Mouse (Mus musculus) hindbrain, embryonic 14.5 days (tissue): Measurements from ENCODE around the gene Rangap1. TPM values are rescaled to one million over a fixed set of nuclear protein-coding genes. Genes with fewer than 3 reads are reported as not detected.
"Not testable (repeated sequence)": the region's sequence is repeated elsewhere in the genome, so short reads cannot be mapped to it uniquely, and the experiment has no call there.

ENCODE experiments used
- ATAC-seq: fragments of 200-750 bp; cut with Nextera tagmentation; 2 replicates; pipeline ENCODE4 v1.8.0; 2017; ENCODE audit warnings: moderate number of reproducible peaks, mild to moderate bottlenecking, moderate TSS enrichment, moderate library complexity; ENCODE audit not compliant: low FRiP score
- DNase-seq: peaks from one replicate; pipeline ENCODE4 v3.0.0-alpha.2; 2015; ENCODE audit warnings: low spot score
- H3K27ac ChIP-seq: fragments of 300-500 bp; sonication (generic); 2 replicates; pipeline ENCODE4 v1.5.1; 2014; ENCODE audit warnings: mild to moderate bottlenecking, moderate library complexity
- H3K27me3 ChIP-seq: fragments of 300-500 bp; sonication (generic); 2 replicates; pipeline ENCODE4 v1.6.1; 2014; ENCODE audit warnings: mild to moderate bottlenecking, low read length, mixed read lengths; ENCODE audit not compliant: control insufficient read depth, insufficient read depth
- H3K36me3 ChIP-seq: fragments of 300-500 bp; sonication (generic); replicated peaks from 2 replicates; pipeline ENCODE4 v1.6.1; 2014; ENCODE audit not compliant: control insufficient read depth, insufficient read depth
- H3K4me1 ChIP-seq: fragments of 300-500 bp; sonication (generic); replicated peaks from 2 replicates; pipeline ENCODE4 v1.6.1; 2014; ENCODE audit warnings: antibody characterized with exemption, low read length, mixed read lengths; ENCODE audit not compliant: control insufficient read depth, insufficient read depth
- H3K4me2 ChIP-seq: fragments of 300-500 bp; sonication (generic); replicated peaks from 2 replicates; pipeline ENCODE4 v1.6.1; 2014; ENCODE audit warnings: mild to moderate bottlenecking, moderate library complexity
- H3K4me3 ChIP-seq: fragments of 300-500 bp; sonication (generic); replicated peaks from 2 replicates; pipeline ENCODE4 v1.5.1; 2014; ENCODE audit warnings: mild to moderate bottlenecking, low read length
- H3K9ac ChIP-seq: fragments of 300-500 bp; sonication (generic); 2 replicates; pipeline ENCODE4 v1.6.1; 2014
- H3K9me3 ChIP-seq: fragments of 300-500 bp; sonication (generic); 2 replicates; pipeline ENCODE4 v1.6.1; 2016; ENCODE audit warnings: low read length; ENCODE audit not compliant: control insufficient read depth
- WGBS: fragments of 180-500 bp; shearing (Covaris S2); extraction: QIAGEN DNeasy Blood & Tissue Kit; methylation state at CpG from one replicate; pipeline ENCODE4 v1.1.7; 2014; 5-methylcytosine and 5-hydroxymethylcytosine counted together
- polyA plus RNA-seq: library from polyadenylated mRNA; unstranded; fragments of >200 nt; fragmentation: Nextera tagmentation; extraction: Ambion mirVana; gene quantifications from 2 replicates; pipeline ENCODE4 v1.2.1, GENCODE M21; 2014

Gene Rangap1
- polyA plus RNA-seq, 1 experiment from 2014 or later = 117 TPM

- Histone ChIP-seq H3K27me3 (no peaks in the 10 kb centered on the region), H3K4me3 (no peak overlapping the region), H3K4me2 (no peak overlapping the region), H3K9me3 (no peaks in the 10 kb centered on the region), H3K4me1 (peaks cover 8% of the 10 kb centered on the region; the same call in 1 of the 2 replicates), H3K36me3 (no peaks in the 10 kb centered on the region; the same call in 1 of the 2 replicates), H3K9ac (no peak overlapping the region), H3K27ac (no peak overlapping the region)
- no peak for DNase-seq
- WGBS = 97% methylated on average over 9 of the region's 9 CpGs
- no peak for ATAC-seq
These were observed 8.3 kb upstream of the Rangap1 start for GRCm38 (mm10) chr15:81753669-81754068.

GRCm38 (mm10) chr15:81749742-81750141 is 4.4 kb upstream of the Rangap1 start:
- Histone ChIP-seq H3K9ac (no peak overlapping the region), H3K4me2 (no peak overlapping the region), H3K36me3 (no peaks in the 10 kb centered on the region), H3K4me3 (no peak overlapping the region), H3K9me3 (no peaks in the 10 kb centered on the region), H3K27ac (no peak overlapping the region), H3K27me3 (no peaks in the 10 kb centered on the region), H3K4me1 (peaks cover 24% of the 10 kb centered on the region)
- WGBS = 55% methylated on average over 14 of the region's 14 CpGs
- no peak for ATAC-seq
- DNase-seq = no peak

- Histone ChIP-seq H3K4me1 (peaks cover 30% of the 10 kb centered on the region), H3K4me2 (peak overlapping the region; percentile 72), H3K27me3 (no peaks in the 10 kb centered on the region), H3K4me3 (peak overlapping the region; percentile 75), H3K9ac (peak overlapping the region; percentile 94), H3K9me3 (no peaks in the 10 kb centered on the region), H3K36me3 (no peaks in the 10 kb centered on the region), H3K27ac (peak overlapping the region; percentile 87)
- under 1% methylated on average over 32 of the region's 33 CpGs for WGBS
- ATAC-seq (peak; percentile 83), DNase-seq (peak; percentile 73)
These were observed 328 bp upstream of the Rangap1 start for GRCm38 (mm10) chr15:81745601-81746114.

DNA sequence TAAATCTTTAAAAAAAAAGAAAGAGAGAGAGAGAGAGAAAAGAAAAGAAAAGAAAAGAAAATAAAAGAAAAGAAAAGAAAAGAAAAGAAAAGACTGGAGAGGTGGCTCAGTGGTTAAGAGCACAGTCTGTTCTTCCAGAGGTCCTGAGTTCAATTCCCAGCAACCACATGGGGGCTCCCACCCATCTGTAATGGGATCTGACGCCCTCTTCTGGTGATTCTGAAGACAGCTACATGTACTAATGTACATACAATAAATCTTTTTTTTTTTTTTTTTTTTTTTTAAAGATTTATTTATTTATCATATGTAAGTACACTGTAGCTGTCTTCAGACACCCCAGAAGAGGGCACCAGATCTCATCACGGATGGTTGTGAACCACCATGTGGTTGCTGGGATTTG is 3.0 kb downstream of the Rangap1 start:
- H3K9ac ChIP-seq, DNase-seq, ATAC-seq, H3K27me3 ChIP-seq, H3K4me2 ChIP-seq, H3K4me3 ChIP-seq, H3K9me3 ChIP-seq, H3K36me3 ChIP-seq, H3K27ac ChIP-seq: not testable (repeated sequence)
- 6% methylated on average over 1 of the region's 2 CpGs for WGBS
- peaks cover 19% of the 10 kb centered on the region for H3K4me1 ChIP-seq

- Histone ChIP-seq H3K9ac (no peak overlapping the region), H3K4me1 (0 out of 2 replicates have a peak, but pooled peaks cover 5% of the 10 kb centered on the region), H3K9me3 (no peaks in the 10 kb centered on the region), H3K4me2 (no peak overlapping the region), H3K27ac (no peak overlapping the region), H3K27me3 (no peaks in the 10 kb centered on the region), H3K36me3 (no peaks in the 10 kb centered on the region), H3K4me3 (no peak overlapping the region)
- DNase-seq (no peak), ATAC-seq (no peak)
- WGBS = 6% methylated on average over 2 of the region's 2 CpGs
These were observed 5.4 kb downstream of the Rangap1 start for GRCm38 (mm10) chr15:81739924-81740323.

DNA sequence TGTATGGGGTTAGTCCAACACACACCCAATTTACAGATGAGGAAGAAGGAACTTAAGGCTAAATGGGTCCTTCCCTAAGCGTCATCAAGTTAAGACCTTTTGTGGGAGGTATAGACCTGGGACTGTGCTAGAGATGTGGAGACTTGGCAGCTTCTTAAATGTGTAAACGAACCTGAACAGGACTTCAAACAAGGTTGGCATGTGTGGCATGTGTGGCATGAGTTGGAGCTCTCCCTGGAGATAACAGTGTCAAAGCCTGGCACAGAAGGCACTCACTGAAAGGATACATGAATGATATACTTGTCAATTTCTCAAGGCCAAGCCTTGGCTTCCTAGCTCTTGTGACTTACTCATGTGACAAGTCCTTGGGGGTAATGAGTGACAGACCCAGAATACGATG is 6.0 kb downstream of the Rangap1 start:
- Histone ChIP-seq H3K36me3 (no peaks in the 10 kb centered on the region), H3K9ac (no peak overlapping the region), H3K9me3 (no peaks in the 10 kb centered on the region), H3K4me1 (0 out of 2 replicates have a peak, but pooled peaks cover 3% of the 10 kb centered on the region), H3K4me2 (no peak overlapping the region), H3K27me3 (no peaks in the 10 kb centered on the region), H3K4me3 (no peak overlapping the region), H3K27ac (no peak overlapping the region)
- ATAC-seq (no peak), DNase-seq (no peak)
- WGBS = 78% methylated on average over 3 of the region's 3 CpGs

- DNase-seq (no peak), ATAC-seq (no peak)
- H3K27ac ChIP-seq = no peak overlapping the region
- H3K36me3 ChIP-seq = no peaks in the 10 kb centered on the region
- no peak overlapping the region for H3K4me3 ChIP-seq
- no peaks in the 10 kb centered on the region for H3K9me3 ChIP-seq
- H3K4me1 ChIP-seq = no peaks in the 10 kb centered on the region
- no peak overlapping the region for H3K4me2 ChIP-seq
- 65% methylated on average over 3 of the region's 3 CpGs for WGBS
- no peaks in the 10 kb centered on the region for H3K27me3 ChIP-seq
- H3K9ac ChIP-seq = no peak overlapping the region
These were observed 10.3 kb downstream of the Rangap1 start for GRCm38 (mm10) chr15:81735075-81735474.

DNA sequence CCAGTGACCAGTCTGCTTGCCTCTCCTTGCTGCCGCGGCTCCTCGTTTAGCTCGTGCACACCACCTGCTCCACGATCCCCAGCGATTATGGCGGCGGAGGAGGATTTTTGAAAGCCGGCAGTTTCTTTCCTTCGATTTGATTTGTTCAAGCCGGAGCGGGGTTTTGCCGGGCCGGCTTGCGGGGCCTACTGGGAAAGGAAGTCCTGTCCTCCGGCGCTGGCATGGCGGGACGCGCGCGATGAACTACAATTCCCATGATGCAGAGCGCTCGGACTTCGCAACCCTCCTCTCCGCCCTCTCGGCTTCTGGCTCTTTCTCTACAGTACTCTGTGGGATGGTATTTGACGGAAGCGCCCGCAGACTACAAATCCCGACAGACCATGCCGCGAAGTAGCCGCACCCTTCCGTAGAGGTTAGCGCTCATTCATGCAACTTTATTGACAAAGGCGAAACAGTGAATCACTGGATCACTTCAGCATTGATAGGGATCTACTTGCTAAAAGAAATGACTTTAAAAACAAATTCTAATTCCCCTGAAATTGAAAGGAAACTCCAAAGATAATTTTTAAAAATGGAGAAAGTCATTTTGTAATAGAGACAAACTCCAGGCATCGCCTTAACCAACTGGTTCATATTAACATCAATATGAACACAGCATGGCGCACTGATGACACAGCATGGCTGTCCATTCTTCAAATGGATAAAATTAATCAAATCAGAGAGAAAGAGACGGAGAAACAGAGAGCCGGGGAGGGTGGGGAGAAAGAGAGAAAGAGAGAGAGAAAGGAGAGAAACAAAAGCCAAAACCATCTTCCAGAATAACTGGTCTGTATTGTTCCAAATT is 15.3 kb downstream of the Rangap1 start:
- Histone ChIP-seq H3K4me3 (peak overlapping the region; percentile 94), H3K27ac (peak overlapping the region; percentile 69), H3K4me2 (peak overlapping the region; percentile 74), H3K27me3 (no peaks in the 10 kb centered on the region), H3K36me3 (no peaks in the 10 kb centered on the region), H3K9me3 (no peaks in the 10 kb centered on the region), H3K4me1 (peaks cover 17% of the 10 kb centered on the region), H3K9ac (peak overlapping the region; percentile 73)
- DNase-seq (peak; percentile 99), ATAC-seq (peak; percentile 99)
- 4% methylated on average over 41 of the region's 41 CpGs for WGBS

GRCm38 (mm10) chr15:81729241-81729791 is 16.0 kb downstream of the Rangap1 start:
- ATAC-seq = peak; percentile 47
- WGBS = under 1% methylated on average over 48 of the region's 49 CpGs
- Histone ChIP-seq H3K4me1 (peaks cover 17% of the 10 kb centered on the region), H3K4me3 (peak overlapping the region; percentile 94), H3K27me3 (no peaks in the 10 kb centered on the region), H3K4me2 (peak overlapping the region; percentile 74), H3K27ac (peak overlapping the region; percentile 69), H3K9me3 (no peaks in the 10 kb centered on the region), H3K9ac (peak overlapping the region; percentile 73), H3K36me3 (0 out of 2 replicates have a peak, but pooled peaks cover 3% of the 10 kb centered on the region)
- no peak for DNase-seq
